Mouse (Mus musculus): ENCODE data around the gene 2310022A10Rik. TPM values are rescaled to one million over a fixed set of nuclear protein-coding genes. Genes with fewer than 3 reads are reported as not detected.

Gene 2310022A10Rik
- polyA plus RNA-seq, 1 experiment from 2014 or later: 39.3 TPM

- H3K27ac ChIP-seq: peak overlapping the region; percentile 71
- H3K36me3 ChIP-seq (replicated peaks): peaks cover 6% of the 10 kb centered on the region; the same call in 1 of the 2 replicates
- H3K4me1 ChIP-seq: peaks cover 20% of the 10 kb centered on the region
- peak overlapping the region; percentile 56 for H3K4me3 ChIP-seq
- 5% methylated on average over 30 of the region's 30 CpGs for WGBS
- peak; percentile 77 for DNase-seq (ENCODE audit: extremely low spot score, low spot score)
- no peaks in the 10 kb centered on the region; the same call in 1 of the 2 replicates for H3K27me3 ChIP-seq (ENCODE audit: poor library complexity, severe bottlenecking)
- no peaks in the 10 kb centered on the region for H3K9me3 ChIP-seq
These were observed 10.5 kb upstream of the 2310022A10Rik start for GRCm38 (mm10) chr7:27542392-27543033.

DNA sequence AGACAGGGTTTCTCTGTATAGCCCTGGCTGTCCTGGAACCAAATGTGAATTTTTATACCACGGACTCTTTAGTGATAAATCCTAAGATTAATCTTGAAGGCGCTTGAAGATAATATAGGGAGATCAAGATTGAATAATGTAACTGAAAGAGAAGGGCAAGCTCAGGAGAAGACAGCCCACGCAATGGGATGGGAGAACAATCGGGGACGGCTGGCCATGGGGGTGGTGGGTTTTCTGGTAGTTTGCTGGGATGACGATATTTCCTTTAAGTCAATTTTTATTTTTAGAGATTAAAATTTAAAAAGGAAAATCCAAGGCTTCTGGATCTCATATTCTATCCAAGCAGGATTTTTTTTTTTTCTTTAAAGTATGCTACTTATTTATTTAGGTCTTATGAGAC lies 10.0 kb upstream of the 2310022A10Rik start:
- H3K9me3 ChIP-seq: no peaks in the 10 kb centered on the region
- 59% methylated on average over 6 of the region's 6 CpGs for WGBS
- H3K4me1 ChIP-seq: peaks cover 20% of the 10 kb centered on the region
- 0 out of 2 replicates have a peak, but pooled peaks cover 6% of the 10 kb centered on the region for H3K36me3 ChIP-seq (replicated peaks)
- no peaks in the 10 kb centered on the region; the same call in 1 of the 2 replicates for H3K27me3 ChIP-seq (ENCODE audit: poor library complexity, severe bottlenecking)
- DNase-seq (ENCODE audit: extremely low spot score, low spot score): no peak
- peak overlapping the region; percentile 56 for H3K4me3 ChIP-seq
- peak overlapping the region; percentile 71 for H3K27ac ChIP-seq

GRCm38 (mm10) chr7:27543851-27544250 lies 9.2 kb upstream of the 2310022A10Rik start:
- Histone ChIP-seq H3K36me3 (replicated peaks) (0 out of 2 replicates have a peak, but pooled peaks cover 6% of the 10 kb centered on the region), H3K27me3 (ENCODE audit: poor library complexity, severe bottlenecking) (no peaks in the 10 kb centered on the region; the same call in 1 of the 2 replicates), H3K9me3 (no peaks in the 10 kb centered on the region), H3K4me1 (peaks cover 20% of the 10 kb centered on the region), H3K27ac (no peak overlapping the region), H3K4me3 (no peak overlapping the region)
- 87% methylated on average over 4 of the region's 4 CpGs for WGBS
- DNase-seq (ENCODE audit: extremely low spot score, low spot score): no peak

GRCm38 (mm10) chr7:27544675-27545370 lies 8.2 kb upstream of the 2310022A10Rik start:
- WGBS: 87% methylated on average over 12 of the region's 12 CpGs
- no peak overlapping the region for H3K4me3 ChIP-seq
- H3K27me3 ChIP-seq (ENCODE audit: poor library complexity, severe bottlenecking): no peaks in the 10 kb centered on the region; the same call in 1 of the 2 replicates
- no peaks in the 10 kb centered on the region for H3K9me3 ChIP-seq
- H3K4me1 ChIP-seq: peaks cover 20% of the 10 kb centered on the region
- no peak overlapping the region for H3K27ac ChIP-seq
- H3K36me3 ChIP-seq (replicated peaks): 0 out of 2 replicates have a peak, but pooled peaks cover 3% of the 10 kb centered on the region
- DNase-seq (ENCODE audit: extremely low spot score, low spot score): no peak

DNA sequence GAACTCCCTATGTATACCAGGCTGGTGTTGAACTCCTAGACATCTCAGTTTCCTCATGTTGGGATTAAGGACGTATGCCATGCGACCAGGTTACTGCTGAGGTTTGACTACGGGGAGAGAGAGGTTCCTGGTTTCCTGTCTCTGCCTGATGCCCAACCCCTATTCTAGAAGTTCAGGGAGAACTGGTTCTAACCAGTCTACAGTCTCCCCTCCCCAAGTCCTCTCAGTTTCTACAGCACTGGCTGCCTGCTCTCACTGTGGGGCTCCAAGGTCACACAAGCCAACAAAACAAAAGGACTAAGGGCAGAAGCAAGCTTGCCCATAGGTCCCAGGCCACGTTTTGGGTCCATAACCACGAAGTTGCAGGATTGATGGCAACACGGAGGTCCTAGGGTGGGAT lies 3.4 kb upstream of the 2310022A10Rik start:
- DNase-seq (ENCODE audit: extremely low spot score, low spot score): no peak
- H3K4me3 ChIP-seq: no peak overlapping the region
- H3K4me1 ChIP-seq: peaks cover 25% of the 10 kb centered on the region
- H3K9me3 ChIP-seq: no peaks in the 10 kb centered on the region
- H3K27ac ChIP-seq: no peak overlapping the region
- WGBS: 80% methylated on average over 6 of the region's 6 CpGs
- no peaks in the 10 kb centered on the region for H3K27me3 ChIP-seq (ENCODE audit: poor library complexity, severe bottlenecking)
- H3K36me3 ChIP-seq (replicated peaks): peaks cover under 1% of the 10 kb centered on the region; the same call in 1 of the 2 replicates

DNA sequence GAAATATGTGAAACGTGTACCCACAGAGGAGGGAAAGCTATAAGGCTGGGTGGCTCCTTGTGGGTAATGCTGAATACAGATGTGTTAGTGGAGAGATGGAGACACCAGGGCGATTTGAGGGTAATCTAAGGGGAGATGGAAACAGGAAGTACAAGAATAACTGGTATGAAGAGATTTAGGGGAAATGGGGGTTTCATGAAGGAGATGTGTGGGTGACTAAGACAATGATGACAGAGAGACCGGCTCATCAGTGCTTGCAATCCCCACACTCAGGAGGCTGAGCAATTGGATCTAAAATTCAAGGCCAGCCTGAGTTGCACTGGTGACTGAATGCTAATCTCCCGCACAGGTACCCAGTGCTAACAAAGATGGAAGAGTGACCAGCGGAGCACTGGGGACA lies 963 bp upstream of the 2310022A10Rik start:
- peak overlapping the region; percentile 82 for H3K4me3 ChIP-seq

GRCm38 (mm10) chr7:27560291-27560887 lies 7.4 kb downstream of the 2310022A10Rik start:
- Histone ChIP-seq H3K4me1 (peaks cover 4% of the 10 kb centered on the region; the same call in 1 of the 2 replicates), H3K9me3 (no peaks in the 10 kb centered on the region), H3K27ac (no peak overlapping the region), H3K4me3 (no peak overlapping the region), H3K36me3 (replicated peaks) (peaks cover 83% of the 10 kb centered on the region), H3K27me3 (ENCODE audit: poor library complexity, severe bottlenecking) (no peaks in the 10 kb centered on the region)
- DNase-seq (ENCODE audit: extremely low spot score, low spot score): no peak
- WGBS: 85% methylated on average over 8 of the region's 8 CpGs

More for the DNA sequence above, 963 bp upstream of the 2310022A10Rik start:
- peaks cover 28% of the 10 kb centered on the region for H3K4me1 ChIP-seq
- no peak overlapping the region for H3K27ac ChIP-seq
- peaks cover 19% of the 10 kb centered on the region for H3K36me3 ChIP-seq (replicated peaks)
- H3K27me3 ChIP-seq (ENCODE audit: poor library complexity, severe bottlenecking): no peaks in the 10 kb centered on the region
- no peak for DNase-seq (ENCODE audit: extremely low spot score, low spot score)
- no peaks in the 10 kb centered on the region for H3K9me3 ChIP-seq
- 65% methylated on average over 5 of the region's 5 CpGs for WGBS

DNA sequence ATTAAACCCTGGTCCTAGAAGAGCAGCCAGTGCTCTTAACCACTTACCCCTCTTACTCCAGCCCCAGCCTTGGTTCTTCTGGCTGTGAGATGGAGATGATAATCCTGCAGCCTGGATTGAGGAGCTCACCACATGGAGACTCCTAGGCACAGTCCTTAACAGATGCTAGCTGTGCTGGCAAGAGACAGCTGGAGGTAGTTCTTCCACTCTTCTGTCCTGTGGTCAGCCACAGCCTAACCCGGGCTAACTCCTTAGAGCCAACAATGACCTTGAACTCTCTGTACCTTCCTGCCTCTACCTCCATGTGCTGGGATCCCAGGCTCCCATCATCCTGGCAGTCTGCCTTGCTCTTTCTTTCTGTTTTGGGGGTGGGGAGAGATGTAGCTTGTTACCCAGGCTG lies 7.9 kb downstream of the 2310022A10Rik start:
- Histone ChIP-seq H3K4me1 (peaks cover 4% of the 10 kb centered on the region; the same call in 1 of the 2 replicates), H3K36me3 (replicated peaks) (peaks cover 83% of the 10 kb centered on the region), H3K4me3 (no peak overlapping the region), H3K27me3 (ENCODE audit: poor library complexity, severe bottlenecking) (no peaks in the 10 kb centered on the region), H3K27ac (no peak overlapping the region), H3K9me3 (no peaks in the 10 kb centered on the region)
- DNase-seq (ENCODE audit: extremely low spot score, low spot score): no peak
- WGBS: 86% methylated on average over 1 of the region's 1 CpGs

- Histone ChIP-seq H3K4me1 (no peaks in the 10 kb centered on the region), H3K27me3 (ENCODE audit: poor library complexity, severe bottlenecking) (no peaks in the 10 kb centered on the region), H3K36me3 (replicated peaks) (peaks cover 89% of the 10 kb centered on the region), H3K4me3 (no peak overlapping the region), H3K27ac (no peak overlapping the region), H3K9me3 (no peaks in the 10 kb centered on the region)
- WGBS: 85% methylated on average over 5 of the region's 5 CpGs
- DNase-seq (ENCODE audit: extremely low spot score, low spot score): no peak
These were observed 16.7 kb downstream of the 2310022A10Rik start for GRCm38 (mm10) chr7:27569580-27570224.

DNA sequence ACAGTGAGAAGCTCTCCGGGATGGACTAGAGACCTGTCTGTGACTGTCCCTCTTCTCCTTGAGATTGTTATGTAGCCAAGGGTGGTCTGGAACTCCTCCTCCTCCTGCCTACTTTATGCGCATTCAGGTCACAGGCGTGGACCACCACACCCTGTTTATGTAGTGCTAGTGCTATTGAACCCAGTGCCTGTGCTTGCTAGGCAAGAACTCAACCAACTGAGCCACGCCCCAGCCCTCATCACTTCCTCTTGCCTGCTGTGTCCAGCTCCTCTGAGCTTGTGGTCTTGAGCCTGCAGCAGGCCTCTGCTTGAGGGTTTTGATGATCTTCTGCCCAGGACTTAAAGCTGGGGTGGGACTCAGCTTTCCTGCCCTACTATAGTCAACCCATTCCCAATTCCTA lies 19.1 kb downstream of the 2310022A10Rik start:
- Histone ChIP-seq H3K27ac (no peak overlapping the region), H3K36me3 (replicated peaks) (peaks cover 90% of the 10 kb centered on the region), H3K4me3 (no peak overlapping the region), H3K27me3 (ENCODE audit: poor library complexity, severe bottlenecking) (no peaks in the 10 kb centered on the region), H3K9me3 (no peaks in the 10 kb centered on the region), H3K4me1 (no peaks in the 10 kb centered on the region)
- 93% methylated on average over 4 of the region's 4 CpGs for WGBS
- DNase-seq (ENCODE audit: extremely low spot score, low spot score): no peak

DNA sequence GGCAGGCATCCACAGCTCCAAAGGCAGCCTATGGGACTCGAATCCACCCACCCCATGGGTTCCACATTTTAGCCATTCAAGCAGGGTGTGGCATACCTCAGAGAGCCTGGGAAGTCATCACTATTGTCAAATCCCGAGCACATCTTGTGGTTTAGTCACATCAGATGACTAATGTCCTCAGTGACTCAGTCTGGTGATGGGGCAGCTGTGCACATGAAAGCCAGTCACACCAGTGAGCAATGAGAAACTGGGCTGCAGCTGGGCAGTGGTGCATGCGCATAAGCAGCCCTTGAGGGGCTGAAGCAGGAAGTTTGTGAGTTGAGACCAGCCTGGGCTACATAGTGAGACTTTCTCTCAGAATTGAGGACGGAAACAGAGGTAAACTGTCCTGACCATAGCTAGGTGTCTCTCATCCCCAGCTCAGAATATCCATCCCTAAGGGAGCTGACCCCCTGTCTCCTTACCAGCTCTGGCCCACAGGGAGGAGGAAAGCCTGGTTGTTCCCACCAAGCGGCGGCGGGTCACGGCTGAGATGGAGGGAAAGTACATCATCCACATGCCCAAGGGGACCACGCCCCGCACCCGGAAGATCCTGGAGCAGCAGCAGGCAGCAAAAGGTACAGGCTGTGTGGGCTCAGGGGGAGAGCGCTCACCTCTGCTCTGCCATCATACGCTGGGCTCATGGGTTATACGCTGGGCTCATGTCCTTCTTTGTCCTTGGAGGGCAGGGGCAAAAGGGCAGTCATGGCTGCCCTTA lies 21.3 kb downstream of the 2310022A10Rik start:
- H3K27ac ChIP-seq: no peak overlapping the region
- WGBS: 92% methylated on average over 14 of the region's 14 CpGs
- no peaks in the 10 kb centered on the region for H3K27me3 ChIP-seq (ENCODE audit: poor library complexity, severe bottlenecking)
- no peak for DNase-seq (ENCODE audit: extremely low spot score, low spot score)
- peaks cover 91% of the 10 kb centered on the region for H3K36me3 ChIP-seq (replicated peaks)
- no peak overlapping the region for H3K4me3 ChIP-seq
- H3K4me1 ChIP-seq: no peaks in the 10 kb centered on the region
- H3K9me3 ChIP-seq: no peaks in the 10 kb centered on the region

- H3K36me3 ChIP-seq (replicated peaks): peaks cover 93% of the 10 kb centered on the region
- no peaks in the 10 kb centered on the region for H3K27me3 ChIP-seq (ENCODE audit: poor library complexity, severe bottlenecking)
- 73% methylated on average over 6 of the region's 6 CpGs for WGBS
- H3K9me3 ChIP-seq: no peaks in the 10 kb centered on the region
- no peak overlapping the region for H3K27ac ChIP-seq
- no peak overlapping the region for H3K4me3 ChIP-seq
- H3K4me1 ChIP-seq: no peaks in the 10 kb centered on the region
- DNase-seq (ENCODE audit: extremely low spot score, low spot score): no peak
These were observed 23.9 kb downstream of the 2310022A10Rik start for GRCm38 (mm10) chr7:27576914-27577313.

Data from forebrain, embryonic 10.5 days (tissue).